Mouse (Mus musculus) embryo, embryonic 10 days (tissue): ENCODE measurements around the gene Gm10959.
"Not testable (repeated sequence)": the region's sequence is repeated elsewhere in the genome, so short reads cannot be mapped to it uniquely, and the experiment has no call there.

Experiments used
- DNase-seq: peaks from one replicate; pipeline ENCODE4 v3.0.0-alpha.2; 2015; ENCODE audit warnings: low spot score

Gene Gm10959

GRCm38 (mm10) chr3:122919260-122919659 lies at the start of gene Gm10959:
TSS of gene Gm10959 (minus strand) at chr3:122919360.
- DNase-seq, result no peak

DNA sequence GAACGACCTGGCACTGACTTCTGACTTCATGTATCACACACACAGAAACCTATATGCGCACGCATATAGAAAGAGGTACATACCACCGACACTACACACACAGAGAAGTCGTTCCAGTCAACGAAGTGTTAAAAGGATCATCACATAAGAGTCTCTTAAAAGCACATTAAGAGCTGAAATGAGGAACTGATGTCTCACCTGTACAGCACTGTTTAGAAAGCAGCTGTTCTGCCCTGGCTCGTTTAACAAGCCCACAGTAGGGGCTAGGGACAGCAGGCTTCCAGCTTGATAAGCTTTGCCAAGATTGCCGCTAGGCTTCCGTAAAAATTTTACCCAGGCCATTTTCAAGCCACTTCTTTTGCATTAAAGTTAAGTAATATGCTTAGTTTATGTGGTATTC lies 49.2 kb upstream of the Gm10959 start:
- DNase-seq, result no peak

GRCm38 (mm10) chr3:122964301-122964700 lies 45.1 kb upstream of the Gm10959 start:
- DNase-seq, result no peak

DNA sequence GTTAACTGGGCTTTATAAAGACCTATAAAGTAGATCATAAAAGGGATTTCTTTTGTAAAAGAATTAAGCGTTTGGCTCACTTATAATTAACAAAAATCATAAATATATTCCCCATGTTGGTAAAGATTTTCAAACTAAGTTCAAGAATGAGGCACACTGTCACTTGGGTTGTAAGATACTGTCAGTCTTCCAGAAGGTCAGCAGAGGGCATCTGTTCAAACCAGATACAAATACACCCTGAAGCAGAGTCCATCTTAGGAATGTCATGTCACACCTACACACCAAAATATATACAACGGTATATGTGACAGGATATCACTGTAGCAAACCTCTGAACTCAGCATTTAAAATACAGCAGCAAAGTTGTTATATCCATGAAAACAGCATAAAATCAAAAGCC lies 31.0 kb upstream of the Gm10959 start:
- no peak for DNase-seq

DNA sequence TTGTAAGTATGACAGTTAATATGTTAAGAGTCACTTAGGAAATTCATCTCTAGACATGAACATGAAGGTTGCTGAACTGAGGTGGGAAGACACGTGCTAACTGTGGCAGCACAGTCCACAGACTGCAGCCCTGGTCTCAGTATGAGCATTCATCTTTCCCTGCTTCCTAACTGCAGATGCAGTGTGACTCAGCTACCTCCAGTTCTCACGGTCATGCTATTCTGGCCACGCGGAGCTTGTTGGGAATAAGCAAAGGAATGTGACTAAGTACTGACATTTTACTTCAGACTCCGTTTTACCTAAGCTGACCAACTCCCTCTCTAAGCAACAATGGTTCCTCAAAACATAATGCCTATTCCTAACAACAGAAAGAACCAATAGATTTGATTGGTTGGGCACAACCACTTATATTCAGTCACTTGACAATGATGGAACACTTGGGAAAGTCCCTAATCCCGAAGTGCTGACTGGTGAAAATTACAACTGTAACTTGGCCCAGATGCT lies 24.3 kb upstream of the Gm10959 start:
- no peak for DNase-seq

GRCm38 (mm10) chr3:122939215-122939614 lies 20.1 kb upstream of the Gm10959 start:
- peak; percentile 57 for DNase-seq

DNA sequence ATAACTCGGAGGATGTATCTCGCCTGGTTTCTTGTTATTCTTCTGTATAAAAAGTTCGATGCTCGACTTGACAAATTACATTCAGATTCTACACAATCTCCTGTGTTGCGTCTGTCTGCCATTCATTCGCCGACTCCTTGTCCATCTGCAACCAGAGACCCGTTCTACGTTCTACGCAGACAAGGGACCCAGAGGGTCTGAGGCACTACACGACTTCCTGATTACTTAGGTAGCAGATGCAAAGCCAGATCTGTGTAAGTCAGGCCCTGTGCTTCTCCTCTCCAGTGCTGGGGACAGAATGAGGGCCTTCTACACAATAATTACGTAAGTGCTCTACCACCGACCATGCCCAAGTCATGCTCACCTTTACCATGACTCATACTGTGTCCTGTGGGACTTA lies 18.0 kb upstream of the Gm10959 start:
- DNase-seq, result not testable (repeated sequence)

DNA sequence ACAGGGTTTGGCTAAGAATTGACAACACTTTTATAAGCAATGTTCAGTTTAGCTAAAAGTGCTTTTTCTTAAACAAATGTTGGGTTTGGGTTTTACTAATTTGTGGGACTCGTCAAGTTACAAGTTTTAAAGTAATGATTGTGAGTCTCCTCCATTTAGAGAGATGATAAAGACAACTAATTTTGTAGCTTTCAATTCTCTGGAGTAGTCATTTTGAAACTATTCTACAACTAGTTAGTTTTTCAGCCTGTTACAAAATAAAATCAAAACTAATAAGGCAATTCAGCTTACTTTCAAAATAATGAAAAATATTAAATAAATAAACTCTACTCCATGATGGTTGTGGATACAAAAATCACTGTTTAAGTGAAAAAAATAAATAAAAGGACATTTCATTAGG lies 13.3 kb upstream of the Gm10959 start:
- no peak for DNase-seq

DNA sequence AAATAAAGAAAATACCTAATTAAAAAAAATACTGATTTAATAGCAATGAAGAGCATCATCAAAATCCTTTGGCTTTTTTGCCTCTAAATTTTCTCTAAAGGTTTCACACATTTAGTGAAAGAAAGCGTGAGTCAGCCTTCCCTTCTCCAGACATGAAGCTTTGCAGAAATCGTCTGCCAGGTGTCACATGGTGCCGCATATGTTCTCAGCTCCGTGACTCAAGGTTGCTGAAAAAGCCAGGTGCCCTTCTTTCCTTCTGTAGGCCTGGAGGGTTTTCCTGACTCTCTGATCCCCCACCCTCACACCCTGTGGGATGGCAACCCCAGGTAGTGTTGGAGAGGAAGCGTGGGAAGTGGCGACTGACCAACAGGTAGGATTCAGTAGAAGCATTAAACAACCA lies 10.6 kb upstream of the Gm10959 start:
- no peak for DNase-seq

- DNase-seq, result peak; percentile 96
Measured at GRCm38 (mm10) chr3:122924009-122924914, 5.1 kb upstream of the Gm10959 start, which contains the start of gene 1810037I17Rik. TSS of gene 1810037I17Rik (plus strand) at chr3:122924203.

GRCm38 (mm10) chr3:122923147-122923546 lies 4.0 kb upstream of the Gm10959 start:
- DNase-seq, result no peak

DNA sequence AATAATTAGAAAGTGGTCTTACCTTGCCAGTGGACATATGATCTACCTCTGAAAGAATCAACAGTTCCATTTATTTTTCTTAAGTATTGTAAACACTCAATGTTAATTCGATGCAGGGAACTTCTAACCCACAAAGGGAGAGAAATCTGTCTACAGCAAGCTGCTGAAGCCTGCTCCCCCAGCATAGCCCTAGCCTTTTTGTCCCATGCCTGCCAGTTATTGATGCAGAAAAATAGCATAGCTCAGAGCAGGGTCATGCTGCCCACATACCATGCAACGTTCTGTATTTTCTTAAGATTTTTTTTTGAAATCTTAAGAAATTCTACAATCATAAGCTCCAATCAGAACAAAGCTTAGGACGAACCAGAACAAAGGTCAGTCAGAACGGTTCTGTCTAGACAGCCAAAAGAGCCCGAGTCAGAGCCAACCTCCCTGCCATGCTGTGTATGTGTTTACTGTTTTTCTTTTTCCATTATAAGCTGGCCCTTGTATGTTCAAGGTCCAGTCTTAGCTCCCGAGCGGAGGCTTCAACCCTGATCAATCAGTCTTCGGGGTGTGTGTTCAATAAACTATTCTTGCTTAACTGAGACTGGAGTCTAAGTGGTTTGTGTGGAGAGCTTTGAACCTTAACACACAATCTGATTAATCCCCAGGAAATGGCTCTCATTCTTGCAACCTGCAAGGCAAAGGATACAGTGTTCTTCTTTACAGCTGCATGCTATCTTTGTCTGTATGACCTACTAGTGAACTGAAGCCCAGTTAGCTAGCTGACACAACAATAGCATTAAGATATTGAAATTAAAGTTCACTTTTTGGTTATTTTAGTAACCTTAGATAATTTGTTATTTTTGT lies 2.7 kb upstream of the Gm10959 start:
- DNase-seq, result no peak

DNA sequence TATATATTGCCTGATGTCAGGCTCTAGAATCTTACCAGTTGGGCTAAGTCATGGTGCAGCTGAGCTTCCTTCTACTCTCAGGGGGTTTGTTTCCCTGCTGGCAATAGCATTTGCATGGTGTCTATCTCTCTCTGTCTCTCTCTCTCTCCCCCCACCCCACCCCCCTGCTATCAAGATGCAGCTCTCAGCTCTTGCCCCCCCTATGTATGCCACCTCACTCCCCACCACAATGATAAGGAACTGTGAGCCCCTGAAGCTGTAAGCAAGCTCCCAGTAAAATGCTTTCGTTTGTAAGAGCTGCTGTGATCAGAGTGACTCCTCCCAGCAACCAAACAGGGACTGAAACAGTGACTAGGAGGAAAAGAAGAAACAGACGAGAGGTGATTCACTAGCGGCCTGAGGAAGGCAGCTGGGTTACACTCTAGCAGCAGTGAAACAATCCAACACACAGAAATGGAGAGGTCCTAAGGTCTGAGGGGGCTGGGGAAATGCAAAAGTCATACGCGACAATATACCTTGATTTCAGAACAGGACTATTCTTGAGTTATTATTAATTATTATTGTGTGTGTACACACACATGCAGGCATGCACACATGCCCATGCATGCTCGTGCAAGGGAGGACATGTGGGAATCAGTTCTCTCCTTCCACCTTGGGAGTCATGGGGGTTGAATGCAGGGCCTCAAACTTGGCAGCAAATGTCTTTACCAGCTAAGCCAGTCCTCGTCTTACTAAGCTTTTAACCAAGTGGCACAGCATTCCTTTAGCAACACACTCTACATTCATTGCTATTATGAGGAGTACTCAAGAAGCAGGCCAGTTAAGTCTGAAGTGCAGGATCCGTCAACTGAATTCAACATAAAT lies 1.6 kb upstream of the Gm10959 start:
- no peak for DNase-seq

- DNase-seq, result no peak
Measured at GRCm38 (mm10) chr3:122918672-122919071, 488 bp downstream of the Gm10959 start.

DNA sequence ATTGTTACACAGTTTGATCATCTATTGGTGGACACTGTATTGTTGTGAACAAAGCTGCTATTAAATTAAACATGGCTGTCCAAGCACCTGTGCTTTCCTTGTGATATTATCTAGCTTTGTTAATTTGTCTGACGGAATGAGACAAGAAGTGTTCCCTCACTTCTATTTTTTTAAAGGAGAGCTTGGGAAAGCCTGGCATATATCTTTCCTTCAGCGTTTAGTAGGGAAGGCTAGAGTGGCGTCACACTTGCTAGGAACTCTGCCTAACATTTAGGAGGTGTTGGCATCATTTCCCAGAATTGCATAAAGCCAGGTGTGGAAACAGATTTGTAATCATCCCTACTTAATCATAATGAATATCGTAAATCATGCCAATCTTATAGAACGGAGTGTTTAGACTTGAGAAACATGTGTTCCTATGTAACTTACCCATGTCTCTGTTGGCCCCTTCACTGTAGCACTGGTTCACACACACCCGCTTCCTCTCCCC lies 2.9 kb downstream of the Gm10959 start:
- DNase-seq, result no peak

DNA sequence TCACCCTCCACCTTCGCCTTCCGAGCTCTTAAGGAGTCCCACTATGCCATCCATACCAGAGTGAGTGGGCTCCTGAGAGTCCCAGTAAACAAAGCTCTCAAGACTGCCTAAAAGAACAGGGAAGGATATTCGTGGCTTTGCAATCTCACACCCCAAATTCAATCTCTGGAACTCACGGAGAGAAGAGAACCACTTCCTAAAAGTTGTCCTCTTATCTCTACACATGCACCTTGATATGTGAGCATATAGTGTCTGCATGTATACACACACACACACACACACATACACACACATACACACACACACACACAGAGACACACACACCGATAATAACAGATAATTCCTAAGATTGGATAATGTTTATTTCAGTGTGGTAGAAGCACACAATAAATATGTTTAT lies 3.7 kb downstream of the Gm10959 start:
- DNase-seq, result no peak

- DNase-seq, result no peak
Measured at GRCm38 (mm10) chr3:122907841-122908240, 11.3 kb downstream of the Gm10959 start.

DNA sequence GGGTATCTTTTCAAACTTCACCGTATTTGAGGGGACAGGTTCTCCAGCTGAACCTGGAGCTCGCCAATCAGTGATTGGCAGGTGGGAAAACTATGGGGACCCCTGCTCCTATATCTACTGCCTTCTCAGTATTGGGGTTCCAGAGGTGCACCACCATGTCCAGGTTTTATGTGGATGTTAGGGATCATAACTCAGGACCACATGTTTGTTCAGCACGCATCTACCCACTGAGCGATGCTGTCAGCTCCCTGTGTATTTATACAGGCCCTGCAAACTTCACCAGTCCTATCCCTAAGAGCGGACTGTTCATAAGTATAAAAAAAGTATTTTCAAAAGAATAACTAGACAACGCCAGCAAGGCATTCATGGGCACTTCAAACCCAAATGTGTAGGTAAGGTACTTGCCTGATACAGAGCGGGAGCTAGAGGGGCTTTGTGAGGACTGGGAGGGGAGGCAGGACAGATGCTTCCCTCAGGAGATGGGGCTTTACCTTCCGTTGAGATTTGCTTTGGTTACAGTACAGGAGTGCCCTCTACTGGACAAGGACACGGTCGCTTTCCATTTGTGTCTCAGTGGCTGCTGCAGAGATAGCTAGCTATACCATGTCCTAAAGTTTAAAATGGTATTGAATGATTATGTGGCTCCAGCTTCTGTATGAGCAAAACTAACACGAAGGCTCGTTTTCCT lies 15.3 kb downstream of the Gm10959 start:
- peak; percentile 86 for DNase-seq

GRCm38 (mm10) chr3:122898254-122898653 lies 20.9 kb downstream of the Gm10959 start:
- DNase-seq, result no peak

- DNase-seq, result no peak
Measured at GRCm38 (mm10) chr3:122895189-122895731, 23.9 kb downstream of the Gm10959 start.

GRCm38 (mm10) chr3:122894772-122895171 lies 24.4 kb downstream of the Gm10959 start, which contains the start of gene Fabp2:
TSS of gene Fabp2 (plus strand) at chr3:122895072.
- no peak for DNase-seq
